Mouse (Mus musculus): ENCODE measurements at regions not wholly inside any gene's neighbourhood (a gene's known extent, or its start where the extent isn't known, plus 50 kb on each side); places are given as distances from the start of the nearest gene placed in this dataset.

- no peaks in the 10 kb centered on the region for H3K4me1 ChIP-seq (ENCODE audit: control insufficient read depth, insufficient read depth)
- H3K9me3 ChIP-seq (replicated peaks; ENCODE audit: control insufficient read depth, low read length) = no peaks in the 10 kb centered on the region
- no peak for DNase-seq (ENCODE audit: low spot score)
- no peaks in the 10 kb centered on the region for H3K27me3 ChIP-seq (ENCODE audit: control insufficient read depth, insufficient read depth, low read length)
- TF ChIP-seq CTCF (IDR thresholded peaks at IDR 0.05; ENCODE audit: low read depth) = no peak
- TF ChIP-seq EP300 (IDR thresholded peaks at IDR 0.05; ENCODE audit: low read depth) = no peak
- no peak overlapping the region for H3K9ac ChIP-seq (replicated peaks; ENCODE audit: low read depth, low read length)
- no peak overlapping the region for H3K4me3 ChIP-seq (ENCODE audit: low read depth, low read length)
- WGBS = 60% methylated on average over 3 of the region's 3 CpGs
- no peak for ATAC-seq (ENCODE audit: insufficient read depth, low read depth)
- H3K36me3 ChIP-seq (replicated peaks; ENCODE audit: control insufficient read depth, insufficient read depth, low read length) = no peaks in the 10 kb centered on the region
- H3K27ac ChIP-seq (ENCODE audit: low read depth) = no peak overlapping the region
- H3K4me2 ChIP-seq (ENCODE audit: low read depth, low read length) = no peak overlapping the region
Measured at GRCm38 (mm10) chr16:73404509-73404908, 1007.1 kb downstream of the Robo2 start.

- TF ChIP-seq EP300 (IDR thresholded peaks at IDR 0.05; ENCODE audit: low read depth) (no peak), CTCF (IDR thresholded peaks at IDR 0.05; ENCODE audit: low read depth) (no peak)
- no peaks in the 10 kb centered on the region for H3K36me3 ChIP-seq (replicated peaks; ENCODE audit: control insufficient read depth, insufficient read depth, low read length)
- ATAC-seq (ENCODE audit: insufficient read depth, low read depth) (no peak), DNase-seq (ENCODE audit: low spot score) (no peak)
- H3K4me1 ChIP-seq (ENCODE audit: control insufficient read depth, insufficient read depth) = no peaks in the 10 kb centered on the region
- H3K9ac ChIP-seq (replicated peaks; ENCODE audit: low read depth, low read length) = no peak overlapping the region
- no peaks in the 10 kb centered on the region for H3K9me3 ChIP-seq (replicated peaks; ENCODE audit: control insufficient read depth, low read length)
- no peak overlapping the region for H3K27ac ChIP-seq (ENCODE audit: low read depth)
- no peak overlapping the region for H3K4me2 ChIP-seq (ENCODE audit: low read depth, low read length)
- WGBS = 82% methylated on average over 3 of the region's 3 CpGs
- H3K27me3 ChIP-seq (ENCODE audit: control insufficient read depth, insufficient read depth, low read length) = no peaks in the 10 kb centered on the region
- no peak overlapping the region for H3K4me3 ChIP-seq (ENCODE audit: low read depth, low read length)
Measured at GRCm38 (mm10) chr16:73404099-73404498, 1007.5 kb downstream of the Robo2 start.

- Histone ChIP-seq H3K4me3 (ENCODE audit: low read depth, low read length) (no peak overlapping the region), H3K9ac (replicated peaks; ENCODE audit: low read depth, low read length) (no peak overlapping the region), H3K9me3 (replicated peaks; ENCODE audit: control insufficient read depth, low read length) (no peaks in the 10 kb centered on the region), H3K36me3 (replicated peaks; ENCODE audit: control insufficient read depth, insufficient read depth, low read length) (no peaks in the 10 kb centered on the region), H3K27ac (ENCODE audit: low read depth) (no peak overlapping the region), H3K4me1 (ENCODE audit: control insufficient read depth, insufficient read depth) (no peaks in the 10 kb centered on the region), H3K4me2 (ENCODE audit: low read depth, low read length) (no peak overlapping the region), H3K27me3 (ENCODE audit: control insufficient read depth, insufficient read depth, low read length) (no peaks in the 10 kb centered on the region)
- TF ChIP-seq CTCF (IDR thresholded peaks at IDR 0.05; ENCODE audit: low read depth) = no peak
- TF ChIP-seq EP300 (IDR thresholded peaks at IDR 0.05; ENCODE audit: low read depth) = no peak
- DNase-seq (ENCODE audit: low spot score) (no peak), ATAC-seq (ENCODE audit: insufficient read depth, low read depth) (no peak)
- WGBS = 60% methylated on average over 2 of the region's 2 CpGs
Measured at GRCm38 (mm10) chr16:73379056-73379455, 1032.6 kb downstream of the Robo2 start.

- H3K36me3 ChIP-seq (replicated peaks; ENCODE audit: control insufficient read depth, insufficient read depth, low read length) = no peaks in the 10 kb centered on the region
- no peaks in the 10 kb centered on the region for H3K27me3 ChIP-seq (ENCODE audit: control insufficient read depth, insufficient read depth, low read length)
- TF ChIP-seq CTCF (IDR thresholded peaks at IDR 0.05; ENCODE audit: low read depth) (no peak), EP300 (IDR thresholded peaks at IDR 0.05; ENCODE audit: low read depth) (no peak)
- no peak overlapping the region for H3K9ac ChIP-seq (replicated peaks; ENCODE audit: low read depth, low read length)
- DNase-seq (ENCODE audit: low spot score) (no peak), ATAC-seq (ENCODE audit: insufficient read depth, low read depth) (no peak)
- H3K4me2 ChIP-seq (ENCODE audit: low read depth, low read length) = no peak overlapping the region
- H3K4me3 ChIP-seq (ENCODE audit: low read depth, low read length) = no peak overlapping the region
- H3K9me3 ChIP-seq (replicated peaks; ENCODE audit: control insufficient read depth, low read length) = no peaks in the 10 kb centered on the region
- WGBS = 76% methylated on average over 3 of the region's 3 CpGs
- H3K4me1 ChIP-seq (ENCODE audit: control insufficient read depth, insufficient read depth) = no peaks in the 10 kb centered on the region
- no peak overlapping the region for H3K27ac ChIP-seq (ENCODE audit: low read depth)
Measured at GRCm38 (mm10) chr16:73374608-73375165, 1036.9 kb downstream of the Robo2 start.

- Histone ChIP-seq H3K27ac (ENCODE audit: low read depth) (no peak overlapping the region), H3K9me3 (replicated peaks; ENCODE audit: control insufficient read depth, low read length) (no peaks in the 10 kb centered on the region), H3K4me3 (ENCODE audit: low read depth, low read length) (no peak overlapping the region), H3K27me3 (ENCODE audit: control insufficient read depth, insufficient read depth, low read length) (no peaks in the 10 kb centered on the region), H3K4me2 (ENCODE audit: low read depth, low read length) (no peak overlapping the region), H3K9ac (replicated peaks; ENCODE audit: low read depth, low read length) (no peak overlapping the region), H3K4me1 (ENCODE audit: control insufficient read depth, insufficient read depth) (no peaks in the 10 kb centered on the region), H3K36me3 (replicated peaks; ENCODE audit: control insufficient read depth, insufficient read depth, low read length) (no peaks in the 10 kb centered on the region)
- WGBS = 74% methylated on average over 10 of the region's 10 CpGs
- DNase-seq (ENCODE audit: low spot score) (no peak), ATAC-seq (ENCODE audit: insufficient read depth, low read depth) (no peak)
- TF ChIP-seq EP300 (IDR thresholded peaks at IDR 0.05; ENCODE audit: low read depth) = no peak
- TF ChIP-seq CTCF (IDR thresholded peaks at IDR 0.05; ENCODE audit: low read depth) = no peak
Measured at GRCm38 (mm10) chr16:73368607-73369233, 1042.9 kb downstream of the Robo2 start.

- 89% methylated on average over 5 of the region's 5 CpGs for WGBS
- Histone ChIP-seq H3K27ac (ENCODE audit: low read depth) (no peak overlapping the region), H3K36me3 (replicated peaks; ENCODE audit: control insufficient read depth, insufficient read depth, low read length) (no peaks in the 10 kb centered on the region), H3K27me3 (ENCODE audit: control insufficient read depth, insufficient read depth, low read length) (no peaks in the 10 kb centered on the region), H3K4me1 (ENCODE audit: control insufficient read depth, insufficient read depth) (no peaks in the 10 kb centered on the region), H3K9me3 (replicated peaks; ENCODE audit: control insufficient read depth, low read length) (no peaks in the 10 kb centered on the region), H3K9ac (replicated peaks; ENCODE audit: low read depth, low read length) (no peak overlapping the region), H3K4me2 (ENCODE audit: low read depth, low read length) (peak overlapping the region; percentile 3; the same call in 1 of the 2 replicates), H3K4me3 (ENCODE audit: low read depth, low read length) (no peak overlapping the region)
- ATAC-seq (ENCODE audit: insufficient read depth, low read depth) (no peak), DNase-seq (ENCODE audit: low spot score) (no peak)
- no peak for TF ChIP-seq CTCF (IDR thresholded peaks at IDR 0.05; ENCODE audit: low read depth)
- TF ChIP-seq EP300 (IDR thresholded peaks at IDR 0.05; ENCODE audit: low read depth) = no peak
Measured at GRCm38 (mm10) chr16:73367926-73368325, 1043.7 kb downstream of the Robo2 start.

Measured in heart, postnatal 0 days (tissue).